Mouse (Mus musculus) A20 (cell line): Measurements from ENCODE around the gene 4930402F06Rik.

Source experiments
- DNase-seq: peaks from one replicate; pipeline ENCODE4 v3.0.0-alpha.2; 2011; ENCODE audit warnings: low read depth, low spot score

4930402F06Rik gene

GRCm38 (mm10) chr2:35342605-35343004 lies 54.4 kb downstream of the 4930402F06Rik start:
- DNase-seq: no peak

GRCm38 (mm10) chr2:35338707-35339106 lies 58.3 kb downstream of the 4930402F06Rik start:
- no peak for DNase-seq

GRCm38 (mm10) chr2:35338036-35338435 lies 58.9 kb downstream of the 4930402F06Rik start:
- no peak for DNase-seq

GRCm38 (mm10) chr2:35337419-35337818 lies 59.6 kb downstream of the 4930402F06Rik start:
- DNase-seq: no peak

- peak; percentile 97 for DNase-seq
These were observed 60.3 kb downstream of the 4930402F06Rik start, which contains the start of gene Stom for GRCm38 (mm10) chr2:35336388-35337280. TSS of gene Stom (minus strand) at chr2:35336976.

GRCm38 (mm10) chr2:35335620-35336019 lies 61.4 kb downstream of the 4930402F06Rik start:
- no peak for DNase-seq

GRCm38 (mm10) chr2:35333670-35334069 lies 63.3 kb downstream of the 4930402F06Rik start:
- DNase-seq: no peak

GRCm38 (mm10) chr2:35331205-35331604 lies 65.8 kb downstream of the 4930402F06Rik start:
- DNase-seq: no peak

GRCm38 (mm10) chr2:35329061-35329460 lies 67.9 kb downstream of the 4930402F06Rik start:
- DNase-seq: no peak

GRCm38 (mm10) chr2:35328064-35328792 lies 68.7 kb downstream of the 4930402F06Rik start:
- no peak for DNase-seq

- no peak for DNase-seq
These were observed 69.4 kb downstream of the 4930402F06Rik start for GRCm38 (mm10) chr2:35327583-35327982.

GRCm38 (mm10) chr2:35326931-35327330 lies 70.0 kb downstream of the 4930402F06Rik start:
- no peak for DNase-seq

- no peak for DNase-seq
These were observed 71.0 kb downstream of the 4930402F06Rik start for GRCm38 (mm10) chr2:35325930-35326329.
